Comparison of ENCODE assay signal across 17 mouse cellular contexts in the genomic region with DNA sequence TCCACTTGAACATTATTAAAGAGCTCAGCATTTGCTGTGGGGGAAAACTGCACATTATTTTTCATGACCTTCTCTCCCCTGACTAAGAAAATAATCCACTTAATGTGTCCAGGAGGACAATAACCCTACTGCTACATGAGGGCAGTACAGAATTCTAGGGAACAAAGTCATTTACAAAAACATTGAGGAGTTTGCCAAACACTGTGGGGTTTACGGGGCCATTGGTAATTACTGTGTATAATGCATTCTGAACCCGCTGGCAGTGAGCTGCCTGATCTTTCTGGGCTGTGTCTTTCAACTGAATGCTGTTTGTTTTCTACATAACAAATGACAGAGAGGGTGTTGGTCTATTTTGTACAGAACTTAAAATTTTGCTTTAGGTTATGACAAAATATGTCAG.
DNase-seq lines count a peak whose midpoint lies in the region; ATAC-seq and TF ChIP-seq lines count a peak whose summit lies in the region.
"Had no signal": no experiment of that assay in that cellular context is flagged by ENCODE, and none has a peak within 500 bp of the region (broad histone marks: within the 10 kb centered on the region; RNA-seq: fewer than 3 reads in every experiment).

No protein-coding gene starts in this region.

- no peak for TF ChIP-seq CTCF in brain, embryonic 14.5 days (IDR thresholded peaks at IDR 0.05; ENCODE audit: borderline replicate concordance, extremely low read depth, insufficient read depth, insufficient read length)

- no peaks in the 10 kb centered on the region for H3K4me1 ChIP-seq in forebrain, embryonic 14.5 days (ENCODE audit: control insufficient read depth, insufficient read depth, low read length)
- H3K4me1 ChIP-seq in forebrain, embryonic 12.5 days = no peaks in the 10 kb centered on the region; the same call in 1 of the 2 replicates
- H3K4me1 ChIP-seq in midbrain, embryonic 16.5 days (ENCODE audit: control insufficient read depth, insufficient read depth, low read length) = no peaks in the 10 kb centered on the region
- H3K4me1 ChIP-seq: embryonic facial prominence, embryonic 12.5 days; heart, embryonic 12.5 days had no signal

- DNase-seq in forebrain, embryonic 14.5 days (ENCODE audit: low spot score) = peak; percentile 41
- peak; percentile 1 for DNase-seq in kidney, adult 9 months
- no peak for DNase-seq in kidney, postnatal 36 days
- peak; percentile 65 for DNase-seq in brain, embryonic 14.5 days (ENCODE audit: low read depth)
- no peak for DNase-seq in neural tube, embryonic 10.5 days (ENCODE audit: extremely low spot score, low spot score)
- DNase-seq in spleen, postnatal 4 days (ENCODE audit: low spot score in 2 of 2) = no peak
- DNase-seq: adrenal gland, postnatal 14 days; cerebellum, adult 2 months; cerebellum, postnatal 14 days; forebrain, postnatal 0 days; gastrocnemius, postnatal 25 days had no signal

- no peak for TF ChIP-seq POLR2A in brain, embryonic 14.5 days (IDR thresholded peaks at IDR 0.05; ENCODE audit: borderline replicate concordance, extremely low read depth, insufficient read depth, insufficient read length, poor library complexity, severe bottlenecking)

- H3K9ac ChIP-seq in forebrain, embryonic 14.5 days (ENCODE audit: low read length) = no peak overlapping the region
- H3K9ac ChIP-seq in forebrain, embryonic 12.5 days = no peak overlapping the region
- H3K9ac ChIP-seq in midbrain, embryonic 16.5 days (ENCODE audit: low read depth, low read length) = no peak overlapping the region
- H3K9ac ChIP-seq: embryonic facial prominence, embryonic 12.5 days; forebrain, postnatal 0 days; heart, embryonic 12.5 days had no signal

- H3K36me3 ChIP-seq in forebrain, embryonic 14.5 days (ENCODE audit: control insufficient read depth, insufficient read depth, low read length) = no peaks in the 10 kb centered on the region
- no peaks in the 10 kb centered on the region for H3K36me3 ChIP-seq in forebrain, embryonic 12.5 days (replicated peaks)
- H3K36me3 ChIP-seq in midbrain, embryonic 16.5 days (ENCODE audit: control insufficient read depth, insufficient read depth, low read length) = no peaks in the 10 kb centered on the region
- H3K36me3 ChIP-seq: embryonic facial prominence, embryonic 12.5 days; heart, embryonic 12.5 days had no signal

- no peak for ATAC-seq in forebrain, embryonic 14.5 days
- no peak for ATAC-seq in forebrain, embryonic 12.5 days (ENCODE audit: low FRiP score)
- ATAC-seq in midbrain, embryonic 16.5 days = 0 out of 2 replicates have a peak, but pooled peaks have one; percentile 68
- ATAC-seq: activated CD4-positive, CD25-positive, alpha-beta regulatory T cell, adult 4 months; forebrain, postnatal 0 days; Patski had no signal

- H3K9me3 ChIP-seq in forebrain, embryonic 14.5 days (replicated peaks; ENCODE audit: control insufficient read depth, low read length) = no peaks in the 10 kb centered on the region
- H3K9me3 ChIP-seq in forebrain, embryonic 12.5 days = no peaks in the 10 kb centered on the region
- no peaks in the 10 kb centered on the region for H3K9me3 ChIP-seq in midbrain, embryonic 16.5 days (replicated peaks; ENCODE audit: control insufficient read depth, low read length, poor library complexity, severe bottlenecking)
- H3K9me3 ChIP-seq: embryonic facial prominence, embryonic 12.5 days; heart, embryonic 12.5 days had no signal

- no peak overlapping the region for H3K27ac ChIP-seq in forebrain, embryonic 14.5 days (ENCODE audit: low read depth, low read length)
- no peak overlapping the region for H3K27ac ChIP-seq in forebrain, embryonic 12.5 days
- H3K27ac ChIP-seq in midbrain, embryonic 16.5 days (ENCODE audit: low read length) = no peak overlapping the region
- H3K27ac ChIP-seq: embryonic facial prominence, embryonic 12.5 days had no signal

- WGBS in forebrain, embryonic 14.5 days = 26% methylated on average over 2 of the region's 2 CpGs
- 43% methylated on average over 2 of the region's 2 CpGs for WGBS in forebrain, embryonic 12.5 days
- 31% methylated on average over 2 of the region's 2 CpGs for WGBS in midbrain, embryonic 16.5 days

- no peaks in the 10 kb centered on the region for H3K27me3 ChIP-seq in forebrain, embryonic 14.5 days (replicated peaks; ENCODE audit: control insufficient read depth, insufficient read depth, low read length)
- H3K27me3 ChIP-seq in forebrain, embryonic 12.5 days = no peaks in the 10 kb centered on the region
- H3K27me3 ChIP-seq in midbrain, embryonic 16.5 days (ENCODE audit: control insufficient read depth, insufficient read depth, low read depth, low read length) = no peaks in the 10 kb centered on the region
- H3K27me3 ChIP-seq: embryonic facial prominence, embryonic 12.5 days; heart, embryonic 12.5 days; Patski had no signal

- H3K4me2 ChIP-seq in forebrain, embryonic 14.5 days (ENCODE audit: low read length) = no peak overlapping the region
- no peak overlapping the region for H3K4me2 ChIP-seq in forebrain, embryonic 12.5 days
- H3K4me2 ChIP-seq in midbrain, embryonic 16.5 days (ENCODE audit: low read length) = no peak overlapping the region
- H3K4me2 ChIP-seq: embryonic facial prominence, embryonic 12.5 days; heart, embryonic 12.5 days had no signal

- no peak overlapping the region for H3K4me3 ChIP-seq in forebrain, embryonic 14.5 days (ENCODE audit: low read depth, low read length)
- no peak overlapping the region for H3K4me3 ChIP-seq in forebrain, embryonic 12.5 days (replicated peaks)
- no peak overlapping the region for H3K4me3 ChIP-seq in midbrain, embryonic 16.5 days (ENCODE audit: low read depth, low read length)
- H3K4me3 ChIP-seq: embryonic facial prominence, embryonic 12.5 days; heart, embryonic 12.5 days had no signal

Comparison
In these comparisons a context has a peak if more than half of its experiments do, and no peak if none do; other contexts are left out.
1. DNase-seq: peak in forebrain, embryonic 14.5 days (single experiment), kidney, adult 9 months (single experiment) and brain, embryonic 14.5 days (single experiment); none in kidney, postnatal 36 days (0 of 2), neural tube, embryonic 10.5 days (single experiment) and spleen, postnatal 4 days (0 of 2).